Mouse (Mus musculus): ENCODE results near the gene Spock3. TPM values are rescaled to one million over a fixed set of nuclear protein-coding genes. Genes with fewer than 3 reads are reported as not detected.

The Spock3 gene
- 0.13 and 0.45 TPM in 2 replicates for polyA plus RNA-seq (2012; rRNA removed; ENCODE audit: low replicate concordance)

DNA sequence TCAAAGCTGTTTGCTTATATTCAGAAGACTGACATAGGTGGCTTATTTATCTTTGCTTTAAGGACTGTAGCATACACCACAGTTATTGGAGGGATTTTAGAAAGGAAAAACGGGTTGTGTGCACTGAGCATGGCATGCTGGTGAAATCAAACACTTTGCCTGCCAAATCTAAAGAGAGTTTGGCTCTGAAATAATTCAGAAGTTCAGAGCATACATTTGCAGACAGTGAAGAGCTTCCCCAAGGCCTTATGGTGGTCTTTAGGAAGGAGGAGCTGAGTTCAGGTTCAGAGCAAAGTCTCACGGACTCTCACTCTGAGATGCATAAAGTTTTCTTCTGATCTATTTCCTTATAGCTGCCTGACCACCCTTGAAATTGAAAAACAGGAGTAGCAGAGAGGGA lies at the start of gene Spock3:
Spock3 (plus strand) TSS at position 301 of the 400 bp plus-strand sequence.

All from subcutaneous adipose tissue, adult 2 months (tissue).